Mouse (Mus musculus) thymus, adult 2 months (tissue): Measurements from ENCODE around the gene Hmga2. TPM values are rescaled to one million over a fixed set of nuclear protein-coding genes. Genes with fewer than 3 reads are reported as not detected.

Experiments
- DNase-seq: peaks from one replicate; pipeline ENCODE4 v3.0.0; 2021
- H3K27ac ChIP-seq: fragments of 200-500 bp; 2 replicates; pipeline ENCODE4 v1.5.1; 2012; ENCODE audit warnings: low read length, control low read depth; ENCODE audit not compliant: control insufficient read depth, insufficient read depth
- H3K27me3 ChIP-seq: fragments of 200-500 bp; 2 replicates; pipeline ENCODE4 v1.6.1; 2012; ENCODE audit warnings: mild to moderate bottlenecking, low read length, moderate library complexity, mixed read lengths; ENCODE audit not compliant: control insufficient read depth, insufficient read depth
- H3K36me3 ChIP-seq: fragments of 200-500 bp; 2 replicates; pipeline ENCODE4 v1.6.1; 2012; ENCODE audit warnings: mild to moderate bottlenecking, low read length, moderate library complexity; ENCODE audit not compliant: control insufficient read depth, insufficient read depth
- H3K4me1 ChIP-seq: fragments of 200-500 bp; replicated peaks from 2 replicates; pipeline ENCODE4 v1.6.1; 2012; ENCODE audit warnings: low read length; ENCODE audit not compliant: control insufficient read depth, insufficient read depth
- H3K4me3 ChIP-seq: fragments of 200-500 bp; 2 replicates; pipeline ENCODE4 v1.5.1; 2012; ENCODE audit warnings: mild to moderate bottlenecking, low read length, control low read depth, moderate library complexity; ENCODE audit not compliant: control insufficient read depth, insufficient read depth
- CTCF ChIP-seq: fragments of 200-500 bp; IDR thresholded peaks from 2 replicates; pipeline ENCODE4 v1.5.1; 2012; ENCODE audit warnings: mild to moderate bottlenecking, control low read depth, low read length, moderate library complexity, borderline replicate concordance; ENCODE audit not compliant: control insufficient read depth, poor library complexity, insufficient read depth; ENCODE audit errors: extremely low read depth
- POLR2A ChIP-seq: fragments of 200-500 bp; IDR thresholded peaks from 2 replicates; pipeline ENCODE4 v1.6.1; 2012; ENCODE audit warnings: mild to moderate bottlenecking, low read length, control low read depth, moderate library complexity; ENCODE audit not compliant: control insufficient read depth, poor library complexity, insufficient read depth; ENCODE audit errors: extremely low read depth
- WGBS: fragments of 180-500 bp; shearing (Covaris S2); methylation state at CpG from one replicate; pipeline ENCODE4 v1.1.7; 2018; 5-methylcytosine and 5-hydroxymethylcytosine counted together
- polyA plus RNA-seq: library from polyadenylated mRNA; depleted of rRNA; stranded (reverse); fragments of >200 nt; gene quantifications from 2 replicates; pipeline ENCODE4 v1.2.3, GENCODE M21; 2012

Gene Hmga2
- polyA plus RNA-seq, 1 experiment, result 0.05 TPM

- Histone ChIP-seq H3K27ac (no peak overlapping the region), H3K36me3 (no peaks in the 10 kb centered on the region), H3K27me3 (no peaks in the 10 kb centered on the region), H3K4me3 (no peak overlapping the region), H3K4me1 (no peaks in the 10 kb centered on the region)
- 96% methylated on average over 8 of the region's 8 CpGs for WGBS
- no peak for DNase-seq
- no peak for TF ChIP-seq CTCF
- no peak for TF ChIP-seq POLR2A
These were observed 35.9 kb upstream of the Hmga2 start for GRCm38 (mm10) chr10:120512121-120512520.

GRCm38 (mm10) chr10:120503959-120504358 lies 27.7 kb upstream of the Hmga2 start:
- Histone ChIP-seq H3K4me1 (no peaks in the 10 kb centered on the region), H3K27ac (no peak overlapping the region), H3K27me3 (no peaks in the 10 kb centered on the region), H3K4me3 (no peak overlapping the region), H3K36me3 (no peaks in the 10 kb centered on the region)
- no peak for DNase-seq
- 81% methylated on average over 5 of the region's 5 CpGs for WGBS
- TF ChIP-seq POLR2A, result no peak

- no peak for TF ChIP-seq CTCF
- no peak for TF ChIP-seq POLR2A
- Histone ChIP-seq H3K36me3 (no peaks in the 10 kb centered on the region), H3K4me1 (no peaks in the 10 kb centered on the region), H3K27me3 (no peaks in the 10 kb centered on the region), H3K4me3 (no peak overlapping the region), H3K27ac (no peak overlapping the region)
- no peak for DNase-seq
- WGBS, result 94% methylated on average over 9 of the region's 9 CpGs
These were observed 24.5 kb upstream of the Hmga2 start for GRCm38 (mm10) chr10:120500794-120501193.

GRCm38 (mm10) chr10:120498086-120498485 lies 21.8 kb upstream of the Hmga2 start:
- Histone ChIP-seq H3K4me3 (no peak overlapping the region), H3K36me3 (no peaks in the 10 kb centered on the region), H3K27me3 (no peaks in the 10 kb centered on the region), H3K4me1 (no peaks in the 10 kb centered on the region), H3K27ac (no peak overlapping the region)
- no peak for DNase-seq
- no peak for TF ChIP-seq CTCF
- no peak for TF ChIP-seq POLR2A

GRCm38 (mm10) chr10:120494653-120495052 lies 18.4 kb upstream of the Hmga2 start:
- Histone ChIP-seq H3K27me3 (no peaks in the 10 kb centered on the region), H3K4me3 (no peak overlapping the region), H3K36me3 (no peaks in the 10 kb centered on the region), H3K27ac (no peak overlapping the region), H3K4me1 (no peaks in the 10 kb centered on the region)
- TF ChIP-seq POLR2A (no peak), CTCF (no peak)
- 93% methylated on average over 1 of the region's 1 CpGs for WGBS
- DNase-seq, result no peak

GRCm38 (mm10) chr10:120491477-120491876 lies 15.2 kb upstream of the Hmga2 start:
- no peak for DNase-seq
- no peaks in the 10 kb centered on the region for H3K27me3 ChIP-seq
- no peaks in the 10 kb centered on the region for H3K36me3 ChIP-seq
- H3K4me3 ChIP-seq, result no peak overlapping the region
- 79% methylated on average over 5 of the region's 5 CpGs for WGBS
- no peaks in the 10 kb centered on the region for H3K4me1 ChIP-seq
- no peak for TF ChIP-seq CTCF
- TF ChIP-seq POLR2A, result no peak
- no peak overlapping the region for H3K27ac ChIP-seq

GRCm38 (mm10) chr10:120489611-120490010 lies 13.3 kb upstream of the Hmga2 start:
- Histone ChIP-seq H3K4me1 (no peaks in the 10 kb centered on the region), H3K27ac (no peak overlapping the region), H3K36me3 (no peaks in the 10 kb centered on the region), H3K4me3 (no peak overlapping the region), H3K27me3 (no peaks in the 10 kb centered on the region)
- TF ChIP-seq POLR2A (no peak), CTCF (no peak)
- no peak for DNase-seq
- WGBS, result 91% methylated on average over 3 of the region's 3 CpGs
